ENCODE assay signal across 8 mouse cellular contexts in the genomic region with DNA sequence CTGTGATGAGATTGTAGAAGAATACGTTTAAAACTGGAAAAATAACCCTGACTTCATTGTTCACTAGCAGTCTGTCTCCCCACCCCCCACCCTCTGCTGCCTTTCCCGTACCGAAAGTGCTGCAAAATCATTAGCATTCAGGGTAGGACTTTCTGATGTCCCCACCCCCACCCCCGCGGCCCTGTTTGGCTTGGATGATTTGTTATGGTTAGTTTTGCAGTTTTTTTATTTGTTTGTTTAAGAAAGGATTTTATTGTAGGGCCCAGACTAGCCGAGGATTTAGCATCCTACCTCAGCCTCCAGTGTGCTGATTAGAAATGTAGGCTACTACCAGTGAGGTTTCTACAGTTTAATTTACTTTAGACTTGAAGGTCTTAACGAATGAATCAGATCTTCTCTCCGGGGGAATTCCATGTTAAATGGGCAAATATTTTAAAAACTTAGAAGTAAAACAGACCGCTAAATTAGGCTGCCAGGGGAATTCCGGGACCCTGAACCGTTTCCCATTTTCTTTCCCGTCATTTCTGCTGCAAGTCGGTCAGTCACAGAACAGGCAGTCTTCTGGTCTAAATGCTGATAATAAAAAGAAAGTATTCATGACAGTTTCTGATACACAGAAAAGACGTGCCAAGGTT. TPM values are rescaled to one million over a fixed set of nuclear protein-coding genes. Genes with fewer than 3 reads are reported as not detected.
DNase-seq lines count a peak whose midpoint lies in the region; ATAC-seq and TF ChIP-seq lines count a peak whose summit lies in the region.

No protein-coding gene starts in this region.

- peaks cover 7% of the 10 kb centered on the region; the same call in 1 of the 2 replicates for H3K4me1 ChIP-seq in kidney, embryonic 14.5 days (ENCODE audit: control insufficient read depth, insufficient read depth, low read length)
- peaks cover 2 to 16% of the 10 kb centered on the region in 2 experiments; a peak in 3 of 4 replicates for H3K4me1 ChIP-seq in MEL (ENCODE audit: control insufficient read depth in 1 of 2, insufficient read depth in 2 of 2, low read length in 2 of 2)
- H3K4me1 ChIP-seq in embryonic facial prominence, embryonic 12.5 days, result peaks cover 10% of the 10 kb centered on the region; the same call in 1 of the 2 replicates
- H3K4me1 ChIP-seq in midbrain, embryonic 15.5 days, result peaks cover 28% of the 10 kb centered on the region

- TF ChIP-seq CTCF in MEL (IDR thresholded peaks at IDR 0.05 in 2 of 3, conservative IDR thresholded peaks at IDR 0.05 in 1 of 3; ENCODE audit: control insufficient read depth in 1 of 3, insufficient read depth in 1 of 3, low read depth in 2 of 3, low read length in 3 of 3, poor library complexity in 1 of 3, severe bottlenecking in 1 of 3), result no peak

- H3K4me3 ChIP-seq in kidney, embryonic 14.5 days (ENCODE audit: low read length), result peak overlapping the region; percentile 50
- peak overlapping the region; percentile 63 to 70 for H3K4me3 ChIP-seq in MEL (ENCODE audit: control insufficient read depth in 1 of 2, insufficient read depth in 1 of 2, low read depth in 2 of 2, low read length in 2 of 2)
- H3K4me3 ChIP-seq in embryonic facial prominence, embryonic 12.5 days, result peak overlapping the region; percentile 61
- H3K4me3 ChIP-seq in midbrain, embryonic 15.5 days, result peak overlapping the region; percentile 70

- TF ChIP-seq EP300 in MEL (IDR thresholded peaks at IDR 0.05; ENCODE audit: low read depth in 1 of 2, low read length in 2 of 2), result peak; percentile 30 to 46; a peak in 2 of 4 replicates

- H3K79me2 ChIP-seq in MEL (ENCODE audit: control insufficient read depth, insufficient read depth, low read length, poor library complexity), result peaks cover 25% of the 10 kb centered on the region

- peak; percentile 13; the same call in 1 of the 2 replicates for ATAC-seq in kidney, embryonic 14.5 days (ENCODE audit: low FRiP score, low TSS enrichment)
- no peak for ATAC-seq in embryonic facial prominence, embryonic 12.5 days (ENCODE audit: insufficient number of reproducible peaks, insufficient read depth, low FRiP score, low TSS enrichment)
- peak; percentile 48 for ATAC-seq in midbrain, embryonic 15.5 days (replicated peaks)

- no peaks in the 10 kb centered on the region for H3K27me3 ChIP-seq in kidney, embryonic 14.5 days (ENCODE audit: control insufficient read depth, insufficient read depth, low read length)
- no peaks in the 10 kb centered on the region for H3K27me3 ChIP-seq in MEL (ENCODE audit: control insufficient read depth in 1 of 2, insufficient read depth in 2 of 2, low read length in 2 of 2)
- no peaks in the 10 kb centered on the region for H3K27me3 ChIP-seq in embryonic facial prominence, embryonic 12.5 days
- H3K27me3 ChIP-seq in midbrain, embryonic 15.5 days (replicated peaks), result no peaks in the 10 kb centered on the region

- H3K36me3 ChIP-seq in kidney, embryonic 14.5 days (ENCODE audit: control insufficient read depth, insufficient read depth, low read length), result peaks cover 11% of the 10 kb centered on the region
- H3K36me3 ChIP-seq in MEL (ENCODE audit: control insufficient read depth in 1 of 2, insufficient read depth in 2 of 2, low read length in 2 of 2), result peaks cover 1 to 25% of the 10 kb centered on the region in 2 experiments; a peak in 3 of 4 replicates
- peaks cover 12% of the 10 kb centered on the region; the same call in 1 of the 2 replicates for H3K36me3 ChIP-seq in embryonic facial prominence, embryonic 12.5 days
- no peaks in the 10 kb centered on the region; the same call in 1 of the 2 replicates for H3K36me3 ChIP-seq in midbrain, embryonic 15.5 days (replicated peaks)

- H3K9ac ChIP-seq in kidney, embryonic 14.5 days (ENCODE audit: low read depth, low read length), result peak overlapping the region; percentile 85
- H3K9ac ChIP-seq in MEL (ENCODE audit: control insufficient read depth, low read depth, low read length, poor library complexity, severe bottlenecking), result peak overlapping the region; percentile 81
- peak overlapping the region; percentile 82 for H3K9ac ChIP-seq in embryonic facial prominence, embryonic 12.5 days
- peak overlapping the region; percentile 87 for H3K9ac ChIP-seq in midbrain, embryonic 15.5 days

- TF ChIP-seq RAD21 in MEL (IDR thresholded peaks at IDR 0.05; ENCODE audit: low read depth, low read length), result no peak

- H3K4me2 ChIP-seq in kidney, embryonic 14.5 days (replicated peaks; ENCODE audit: low read depth, low read length), result peak overlapping the region; percentile 74
- H3K4me2 ChIP-seq in embryonic facial prominence, embryonic 12.5 days (replicated peaks), result peak overlapping the region; percentile 61
- peak overlapping the region; percentile 73 for H3K4me2 ChIP-seq in midbrain, embryonic 15.5 days

- H3K9me3 ChIP-seq in kidney, embryonic 14.5 days (ENCODE audit: control insufficient read depth, low read length), result no peaks in the 10 kb centered on the region
- H3K9me3 ChIP-seq in MEL (replicated peaks; ENCODE audit: insufficient read depth, low read length), result no peaks in the 10 kb centered on the region
- no peaks in the 10 kb centered on the region for H3K9me3 ChIP-seq in embryonic facial prominence, embryonic 12.5 days
- no peaks in the 10 kb centered on the region for H3K9me3 ChIP-seq in midbrain, embryonic 15.5 days

- no peak for TF ChIP-seq POLR2A in MEL (IDR thresholded peaks at IDR 0.05; ENCODE audit: control insufficient read depth in 1 of 2, insufficient read depth in 1 of 2, low read depth in 1 of 2, low read length in 2 of 2, poor library complexity in 1 of 2)

- no peak for DNase-seq in kidney, adult 11 months
- DNase-seq in MEL (ENCODE audit: low read depth, low spot score), result peak; percentile 89
- DNase-seq in hindlimb bud, embryonic 11.5 days (ENCODE audit: extremely low spot score, low read depth, low spot score), result peak; percentile 26
- no peak for DNase-seq in right cerebral cortex, postnatal 4 days
- DNase-seq in ovary, adult 18-20 months (ENCODE audit: low spot score), result no peak

- WGBS in kidney, embryonic 14.5 days, result 16% methylated on average over 14 of the region's 14 CpGs
- 13% methylated on average over 14 of the region's 14 CpGs for WGBS in embryonic facial prominence, embryonic 12.5 days
- WGBS in midbrain, embryonic 15.5 days, result 14% methylated on average over 14 of the region's 14 CpGs

- H3K27ac ChIP-seq in kidney, embryonic 14.5 days (ENCODE audit: low read depth, low read length), result peak overlapping the region; percentile 98
- peak overlapping the region; percentile 85 for H3K27ac ChIP-seq in MEL (ENCODE audit: control insufficient read depth, low read depth, low read length)
- H3K27ac ChIP-seq in embryonic facial prominence, embryonic 12.5 days, result peak overlapping the region; percentile 99
- H3K27ac ChIP-seq in midbrain, embryonic 15.5 days, result peak overlapping the region; percentile 99

TF ChIP-seq in MEL, 35 proteins besides CTCF, POLR2A, EP300 and RAD21:
- TF ChIP-seq KAT2A (conservative IDR thresholded peaks at IDR 0.05; ENCODE audit: low read depth, low read length), result 0 out of 2 replicates have a peak, but pooled peaks have one; percentile 13
- no peak for TF ChIP-seq GABPA (IDR thresholded peaks at IDR 0.05; ENCODE audit: low read depth, low read length)
- TF ChIP-seq MYB (IDR thresholded peaks at IDR 0.05; ENCODE audit: low read depth, low read length), result 0 out of 2 replicates have a peak, but pooled peaks have one; percentile 27
- TF ChIP-seq MEF2A (IDR thresholded peaks at IDR 0.05; ENCODE audit: extremely low read depth, insufficient replicate concordance, low read depth, low read length, poor library complexity, severe bottlenecking), result no peak
- peak; percentile 68 for TF ChIP-seq BHLHE40 (IDR thresholded peaks at IDR 0.05; ENCODE audit: borderline replicate concordance, low read depth, low read length)
- TF ChIP-seq MAX (IDR thresholded peaks at IDR 0.05; ENCODE audit: low read length), result no peak
- 0 out of 2 replicates have a peak, but pooled peaks have one; percentile 36 for TF ChIP-seq ZKSCAN1 (IDR thresholded peaks at IDR 0.05; ENCODE audit: low read depth, low read length)
- peak; percentile 25; the same call in 1 of the 2 replicates for TF ChIP-seq SMC3 (IDR thresholded peaks at IDR 0.05; ENCODE audit: low read depth, low read length)
- 0 out of 2 replicates have a peak, but pooled peaks have one; percentile 30 for TF ChIP-seq MAFK (IDR thresholded peaks at IDR 0.05; ENCODE audit: borderline replicate concordance, low read depth, low read length)
- peak; percentile 20 for TF ChIP-seq ZC3H11A (IDR thresholded peaks at IDR 0.05; ENCODE audit: low read depth, low read length)
- TF ChIP-seq SIN3A (IDR thresholded peaks at IDR 0.05; ENCODE audit: low read length), result no peak
- TF ChIP-seq CHD2 (IDR thresholded peaks at IDR 0.05; ENCODE audit: low read length), result peak; percentile 80
- no peak for TF ChIP-seq TAL1 (IDR thresholded peaks at IDR 0.05; ENCODE audit: low read length)
- TF ChIP-seq ELF1 (IDR thresholded peaks at IDR 0.05; ENCODE audit: low read depth, low read length), result no peak
- no peak for TF ChIP-seq NELFE (IDR thresholded peaks at IDR 0.05; ENCODE audit: low read depth, low read length)
- peak; percentile 73; the same call in 1 of the 2 replicates for TF ChIP-seq MAZ (IDR thresholded peaks at IDR 0.05; ENCODE audit: low read depth, low read length)
- TF ChIP-seq ETS1 (IDR thresholded peaks at IDR 0.05; ENCODE audit: low read depth, low read length), result peak; percentile 59
- peak; percentile 56; the same call in 1 of the 2 replicates for TF ChIP-seq ZNF384 (IDR thresholded peaks at IDR 0.05; ENCODE audit: low read depth, low read length)

RNA-seq across cellular contexts. Expression of a gene that starts 1.1 kb away (rescaled TPM):
- 30.3 and 41.7 TPM in 2 replicates for polyA plus RNA-seq in kidney, embryonic 14.5 days (2014; fragmentation: Nextera tagmentation; extraction: Ambion mirVana)
- 29.6 TPM in 2 replicates for total RNA-seq in MEL (2012; rRNA removed)
- polyA plus RNA-seq in MEL (2012; ENCODE audit: insufficient read depth in 1 of 2, insufficient read length in 2 of 2, low read depth in 1 of 2, low replicate concordance in 2 of 2, missing spikeins in 1 of 2), result 10 to 100 TPM in 1 of 2 experiments, not detected in 1; 33.0 TPM
- 43.2 and 47.1 TPM in 2 replicates for polyA plus RNA-seq in embryonic facial prominence, embryonic 12.5 days (2016; fragmentation: Nextera tagmentation; extraction: Ambion mirVana)
- polyA plus RNA-seq in midbrain, embryonic 15.5 days (2015; fragmentation: Nextera tagmentation; extraction: Ambion mirVana), result 42.3 and 45.5 TPM in 2 replicates

RNA-seq across cellular contexts. Expression of a gene that starts 35.1 kb away (rescaled TPM):
- polyA plus RNA-seq in kidney, embryonic 14.5 days (2014; fragmentation: Nextera tagmentation; extraction: Ambion mirVana), result 3.7 and 6.5 TPM in 2 replicates
- 11.6 and 15.9 TPM in 2 replicates for total RNA-seq in MEL (2012; rRNA removed)
- polyA plus RNA-seq in MEL (2012; ENCODE audit: insufficient read depth in 1 of 2, insufficient read length in 2 of 2, low read depth in 1 of 2, low replicate concordance in 2 of 2, missing spikeins in 1 of 2), result 10 to 100 TPM in 1 of 2 experiments, not detected in 1; 26.5 TPM
- polyA plus RNA-seq in embryonic facial prominence, embryonic 12.5 days (2016; fragmentation: Nextera tagmentation; extraction: Ambion mirVana), result 8.7 and 8.8 TPM in 2 replicates
- 2.3 and 2.7 TPM in 2 replicates for polyA plus RNA-seq in midbrain, embryonic 15.5 days (2015; fragmentation: Nextera tagmentation; extraction: Ambion mirVana)

Comparison
In these comparisons a context has a peak if more than half of its experiments do, and no peak if none do; other contexts are left out.
1. DNase-seq: peak in MEL (single experiment) and hindlimb bud, embryonic 11.5 days (single experiment); none in kidney, adult 11 months (single experiment), right cerebral cortex, postnatal 4 days (single experiment) and ovary, adult 18-20 months (single experiment).
2. Peak in every context shown above with its lines, with median percentiles within 50 percentile points of each other: H3K27ac ChIP-seq, H3K4me2 ChIP-seq, H3K4me3 ChIP-seq and H3K9ac ChIP-seq.